Mouse (Mus musculus) cerebellum, adult 2 months (tissue): ENCODE data around the gene Rhoh.

Experiments
- CTCF ChIP-seq: fragments of 200-500 bp; IDR thresholded peaks from 2 replicates; pipeline ENCODE4 v1.5.1; 2011; ENCODE audit warnings: low read depth, mild to moderate bottlenecking, control low read depth, low read length, moderate library complexity, borderline replicate concordance; ENCODE audit not compliant: insufficient read depth
- POLR2A ChIP-seq: fragments of 200-500 bp; IDR thresholded peaks from 2 replicates; pipeline ENCODE4 v1.6.1; 2011; ENCODE audit warnings: low read length, control low read depth, borderline replicate concordance; ENCODE audit not compliant: insufficient read depth

DNA sequence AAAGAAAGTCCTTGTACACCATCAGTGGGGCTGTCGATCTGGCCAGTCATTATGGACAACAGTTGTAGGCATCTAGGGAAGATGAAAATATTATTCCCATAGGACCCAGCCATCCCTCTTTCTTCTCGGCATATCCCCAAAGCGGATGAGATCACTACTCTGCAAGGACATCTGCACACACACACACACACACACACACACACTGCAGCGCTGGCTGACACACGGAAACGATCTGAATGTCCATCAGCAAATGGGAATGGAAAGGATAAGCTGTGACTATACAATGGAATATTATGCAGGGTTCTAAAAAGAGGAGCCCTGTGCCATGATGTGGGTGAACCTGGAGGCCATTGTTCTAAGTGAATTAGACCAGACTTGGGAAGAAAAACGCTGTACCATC, 13.4 kb upstream of the Rhoh start:
- no peak for TF ChIP-seq CTCF
- TF ChIP-seq POLR2A: no peak
